Mouse (Mus musculus): ENCODE measurements at regions not wholly inside any gene's neighbourhood (a gene's known extent, or its start where the extent isn't known, plus 50 kb on each side); places are given as distances from the start of the nearest gene placed in this dataset.
A peak's percentile ranks its signal among the peaks of the same experiment; 100 is the strongest.

DNA sequence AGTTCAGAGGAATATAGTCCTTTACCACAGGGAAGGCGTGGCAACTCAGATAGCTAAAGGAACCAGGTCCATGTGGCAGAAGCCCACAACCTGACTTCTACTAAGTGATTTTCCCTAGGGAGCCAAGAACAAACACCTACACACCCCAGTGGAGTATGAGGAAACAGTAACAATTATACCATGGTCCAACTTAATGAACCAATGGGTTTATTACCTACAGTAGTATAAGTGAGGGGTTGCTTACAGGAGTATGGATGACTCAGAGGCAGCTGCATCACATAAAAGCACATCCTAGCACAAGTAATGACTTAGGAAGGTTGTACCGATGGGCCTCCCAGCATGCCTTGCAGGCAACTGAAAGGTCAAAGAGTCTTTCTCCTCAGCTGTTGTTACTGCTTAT, 98.7 kb upstream of the Cul1 start:
- no peak for DNase-seq (ENCODE audit: low read depth in 2 of 2, low spot score in 2 of 2)

DNA sequence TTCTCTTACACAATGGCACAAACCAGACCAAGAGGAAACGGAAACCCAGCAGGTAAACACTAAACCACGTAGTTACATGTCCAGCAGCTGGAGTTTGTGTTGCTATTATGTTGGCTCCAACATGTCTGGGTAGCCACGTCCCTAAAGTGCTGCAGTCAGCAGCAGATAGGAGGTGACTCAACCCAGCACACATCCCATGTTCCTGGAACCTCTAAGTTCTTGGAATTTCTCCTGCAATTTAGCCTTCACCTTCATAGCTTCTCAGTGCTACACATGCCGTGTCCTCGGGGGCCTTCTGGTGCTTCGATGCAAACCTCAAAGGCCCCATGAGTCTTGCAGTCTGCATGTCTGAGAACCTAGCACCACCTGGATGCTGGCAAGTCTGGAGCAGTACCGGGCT, 97.7 kb upstream of the Cul1 start:
- no peak for DNase-seq (ENCODE audit: low read depth in 2 of 2, low spot score in 2 of 2)

DNA sequence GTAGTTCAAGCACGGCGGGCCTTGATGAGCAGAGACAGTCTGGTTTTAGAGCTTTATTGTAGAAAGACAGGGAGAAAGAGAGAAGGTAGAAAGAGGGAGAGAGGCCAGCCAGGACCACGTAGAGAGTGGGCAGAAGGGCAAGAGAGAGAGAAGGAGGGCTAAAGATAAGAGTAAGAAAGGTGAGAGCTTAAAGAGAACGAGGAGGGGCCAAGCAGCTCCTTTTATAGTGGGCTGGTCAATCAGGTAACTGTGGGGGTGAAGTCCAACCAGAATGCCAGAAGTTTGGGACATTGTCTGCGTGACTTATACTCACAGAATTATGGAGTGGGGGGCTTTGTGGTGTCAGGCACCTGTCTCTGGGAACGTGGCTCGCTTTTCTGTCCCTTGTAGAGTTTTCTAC, 96.7 kb upstream of the Cul1 start:
- DNase-seq (ENCODE audit: low read depth in 2 of 2, low spot score in 2 of 2) = no peak

DNA sequence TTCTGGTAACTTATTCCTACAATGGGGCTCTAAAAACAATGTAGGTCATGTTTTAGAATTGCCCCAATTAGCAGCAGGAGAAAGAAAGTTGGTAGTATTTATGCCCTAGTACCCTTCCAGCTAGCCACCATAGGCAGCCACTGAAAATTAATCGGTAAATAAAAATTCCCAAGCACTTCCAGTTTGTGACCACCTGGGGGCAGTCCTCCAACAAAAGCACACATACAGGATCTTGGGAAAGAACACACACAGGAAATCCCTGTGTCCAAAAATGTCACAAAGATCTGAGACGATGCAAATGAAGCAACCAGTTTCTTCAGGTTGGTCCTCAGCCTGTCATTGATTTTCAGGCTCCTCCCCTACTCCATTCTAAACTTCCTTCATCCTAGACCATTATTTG, 94.5 kb upstream of the Cul1 start:
- DNase-seq (ENCODE audit: low read depth in 2 of 2, low spot score in 2 of 2) = no peak

DNA sequence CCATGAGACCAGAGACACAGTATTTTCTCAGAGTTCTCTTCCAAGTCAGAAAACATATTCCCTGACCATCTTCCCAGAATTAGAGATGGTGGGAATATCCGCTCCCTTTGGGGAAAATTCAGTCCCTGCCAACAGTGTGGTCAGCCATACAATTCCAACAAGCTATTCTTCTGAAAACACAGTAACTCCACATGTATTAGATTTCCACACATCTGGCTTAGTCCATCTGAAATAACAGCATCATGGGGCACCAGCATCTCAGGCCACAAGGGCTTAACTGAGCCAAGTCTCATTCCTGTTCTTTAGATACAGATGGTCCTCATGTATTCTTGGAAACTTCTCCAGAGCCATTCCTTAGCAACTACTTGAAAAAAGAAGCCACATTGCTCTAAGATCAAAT, 89.2 kb upstream of the Cul1 start:
- DNase-seq (ENCODE audit: low read depth in 2 of 2, low spot score in 2 of 2) = no peak

DNA sequence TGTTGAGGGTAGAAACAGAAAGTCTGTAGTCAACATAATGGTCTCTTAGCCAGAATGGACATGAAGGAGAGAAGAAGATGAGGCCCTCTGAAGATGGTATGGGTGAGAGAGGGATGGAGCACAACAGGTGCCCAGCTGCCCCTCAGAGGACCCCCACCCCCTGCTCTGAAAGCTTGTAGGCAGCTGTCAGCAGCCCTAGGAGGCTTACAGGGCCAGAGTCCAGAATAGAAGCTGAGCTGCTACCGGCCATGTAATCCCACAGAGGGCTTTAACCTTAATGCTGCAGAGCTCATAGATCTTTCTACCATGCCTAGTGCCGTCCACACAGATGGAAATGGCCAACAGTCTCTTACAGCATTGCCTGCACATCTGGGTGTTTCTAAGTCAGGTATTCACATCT, 88.6 kb upstream of the Cul1 start:
- no peak for DNase-seq (ENCODE audit: low read depth in 2 of 2, low spot score in 2 of 2)

DNA sequence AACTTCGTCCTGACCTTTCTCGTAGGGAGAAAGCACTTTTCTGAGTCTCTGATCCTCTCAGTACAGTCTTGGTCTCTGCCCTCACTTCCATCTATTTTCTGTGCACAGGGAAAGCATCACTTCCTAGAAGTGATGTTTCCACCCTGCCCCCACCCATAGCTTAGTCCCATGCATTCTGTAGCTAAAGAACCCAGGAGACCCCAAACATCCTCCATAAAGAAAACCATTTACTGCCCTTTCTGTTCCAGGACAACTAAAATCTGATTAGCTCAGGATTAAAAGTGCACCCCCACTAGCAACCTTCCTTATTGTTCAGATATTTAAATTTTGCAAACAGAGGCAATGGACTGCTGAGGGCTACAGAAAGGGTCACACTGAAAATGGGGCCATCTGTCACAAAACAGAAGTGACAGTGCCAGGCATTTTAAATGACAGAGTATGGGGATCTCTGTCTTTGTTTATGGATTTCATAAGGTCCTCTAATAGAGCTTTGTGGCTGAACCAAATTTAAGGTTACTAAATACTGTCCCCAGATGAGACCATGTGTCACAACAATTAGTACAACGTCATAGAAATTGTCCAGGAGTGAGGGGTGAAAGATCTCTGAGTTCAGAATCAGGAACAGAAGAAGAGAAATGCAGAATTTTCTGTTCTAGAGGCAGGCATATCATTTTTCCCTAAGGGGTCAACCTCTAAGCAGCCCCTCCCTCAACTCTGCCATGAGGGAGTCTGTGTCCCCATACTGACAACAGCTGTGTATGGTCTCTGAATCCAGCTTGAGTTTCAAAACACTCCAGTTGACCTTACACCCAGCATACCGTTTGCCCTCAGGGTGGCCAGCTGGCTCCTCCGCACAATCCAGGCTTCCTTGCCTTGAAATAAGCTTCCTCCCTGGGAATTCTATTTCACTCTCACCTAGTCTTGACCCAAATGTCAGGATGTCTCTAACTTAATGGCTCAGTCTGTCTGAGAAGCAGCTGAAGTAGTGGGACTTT, 87.2 kb upstream of the Cul1 start:
- no peak for DNase-seq (ENCODE audit: low read depth in 2 of 2, low spot score in 2 of 2)

DNA sequence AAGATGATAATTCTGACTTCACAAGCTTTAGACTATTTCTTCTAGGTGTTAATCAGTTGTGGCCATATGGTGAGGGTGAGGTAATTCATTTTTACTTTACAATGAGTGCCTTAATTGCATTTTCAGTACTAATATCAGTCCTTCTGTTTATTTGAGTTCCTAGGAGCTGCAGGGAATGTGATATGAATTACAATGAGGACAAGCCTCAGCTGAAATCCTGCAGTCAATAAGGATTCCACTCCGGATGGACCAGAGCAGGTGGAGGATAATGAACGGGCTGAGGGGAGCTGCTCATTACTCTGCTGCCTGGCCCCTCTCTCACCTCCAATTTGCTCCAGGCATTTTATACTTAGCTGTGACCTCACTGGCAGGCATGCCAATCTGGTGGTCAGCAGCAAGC, 85.7 kb upstream of the Cul1 start:
- DNase-seq (ENCODE audit: low read depth in 2 of 2, low spot score in 2 of 2) = no peak

DNA sequence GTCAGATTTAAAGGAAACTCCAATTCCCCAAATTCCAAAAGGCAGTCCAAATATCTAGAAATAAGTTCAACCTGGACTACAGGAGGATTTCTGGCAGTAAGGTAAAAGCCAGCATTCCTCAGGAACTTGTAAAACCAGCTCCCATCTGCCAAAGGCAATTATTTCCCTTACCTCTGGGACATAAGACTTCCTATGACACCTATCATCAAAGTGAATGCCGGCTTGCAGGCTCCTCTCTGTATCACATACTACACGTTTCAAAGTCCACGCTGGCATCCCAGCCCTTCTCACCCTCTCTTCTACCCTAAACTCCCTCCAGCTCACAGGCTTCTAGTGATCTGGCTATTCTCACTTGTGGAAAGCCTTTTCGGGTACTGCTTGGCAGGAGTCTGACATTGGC, 77.5 kb upstream of the Cul1 start:
- no peak for DNase-seq (ENCODE audit: low read depth in 2 of 2, low spot score in 2 of 2)

DNA sequence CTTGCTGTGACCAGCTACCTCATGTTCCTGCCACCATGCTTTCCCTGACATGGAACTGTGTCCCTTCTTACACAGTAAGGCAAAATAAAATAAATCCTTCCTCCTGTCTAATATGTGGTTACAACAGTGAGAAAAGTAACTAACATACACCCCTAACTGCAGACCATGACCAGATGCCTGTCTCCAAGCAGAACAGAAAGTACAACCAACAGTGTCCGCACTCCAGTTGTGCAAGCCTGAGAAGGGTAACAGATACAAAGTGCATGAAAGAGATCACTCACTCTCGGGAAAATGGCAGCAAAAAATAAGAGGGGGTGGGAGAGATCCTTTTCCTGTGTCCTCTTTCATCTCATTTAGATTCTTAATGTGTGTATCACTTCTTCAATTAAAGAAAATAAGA, 71.7 kb upstream of the Cul1 start:
- DNase-seq (ENCODE audit: low read depth in 2 of 2, low spot score in 2 of 2) = no peak

DNA sequence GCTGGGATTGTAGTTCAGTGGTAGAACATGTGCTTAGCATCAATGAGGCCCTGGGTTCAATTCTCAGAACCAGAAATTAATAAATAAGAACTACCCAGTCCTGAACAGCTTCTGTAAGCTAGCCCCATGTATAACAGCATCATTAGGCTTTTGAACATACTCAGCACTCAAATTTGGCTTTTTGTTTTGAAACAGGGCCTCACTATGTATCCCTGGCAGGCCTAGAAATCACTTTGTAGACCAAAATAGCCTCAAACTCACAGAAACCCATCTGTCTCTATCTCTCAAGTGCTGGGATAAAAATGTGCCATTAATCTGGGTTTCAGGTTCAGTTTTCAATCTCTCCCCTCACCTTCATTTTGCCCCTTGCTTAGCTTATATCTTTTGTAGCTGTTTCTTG, 66.6 kb upstream of the Cul1 start:
- no peak for DNase-seq (ENCODE audit: low read depth in 2 of 2, low spot score in 2 of 2)

DNA sequence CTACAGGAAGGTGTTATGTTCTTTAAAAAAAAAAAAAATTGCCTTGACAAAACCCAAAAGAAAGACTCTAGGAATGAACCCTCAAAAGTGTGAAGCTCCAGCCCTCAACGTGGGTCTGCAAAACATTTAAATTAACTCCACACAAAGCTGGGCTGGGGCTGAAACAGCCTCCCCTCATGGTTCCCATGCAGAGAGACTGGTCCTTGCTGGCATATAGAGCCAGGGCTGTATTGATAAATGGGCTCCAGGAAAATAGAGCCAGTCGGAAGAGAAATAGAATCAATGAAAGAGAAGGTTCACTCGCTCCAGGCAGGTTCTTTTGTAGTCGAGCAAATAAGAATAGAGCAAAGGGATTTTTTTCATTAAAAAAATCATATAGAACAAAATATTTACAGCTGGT, 63.3 kb upstream of the Cul1 start:
- no peak for DNase-seq (ENCODE audit: low read depth in 2 of 2, low spot score in 2 of 2)

DNA sequence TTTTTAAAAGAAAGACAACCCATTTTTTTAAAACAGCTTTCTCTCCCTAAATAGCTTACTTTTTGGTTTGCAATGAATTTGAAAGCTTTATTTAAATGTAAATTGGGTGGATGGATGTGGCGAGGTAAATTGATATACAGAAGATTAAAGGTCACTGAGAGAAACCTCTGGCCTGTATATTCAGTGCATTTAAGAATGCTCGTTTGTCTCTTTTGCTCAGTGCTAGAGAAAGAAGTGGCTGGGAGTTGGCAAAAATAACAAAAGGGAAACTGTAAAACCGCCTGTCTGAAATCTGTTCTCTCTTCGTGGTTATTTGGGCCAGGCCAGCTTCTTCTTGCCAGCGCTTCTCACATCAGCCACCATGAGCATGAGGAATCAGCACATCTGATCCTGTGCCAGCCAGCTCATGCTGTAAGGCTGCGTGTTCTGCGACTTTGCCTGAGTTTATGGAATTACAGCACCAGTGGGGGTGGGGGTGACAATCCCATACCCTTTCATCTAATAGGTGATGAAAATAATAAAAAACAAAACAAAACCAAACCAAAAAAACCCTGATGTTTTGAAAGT, 62.7 kb upstream of the Cul1 start:
- DNase-seq (ENCODE audit: low read depth in 2 of 2, low spot score in 2 of 2) = no peak

DNA sequence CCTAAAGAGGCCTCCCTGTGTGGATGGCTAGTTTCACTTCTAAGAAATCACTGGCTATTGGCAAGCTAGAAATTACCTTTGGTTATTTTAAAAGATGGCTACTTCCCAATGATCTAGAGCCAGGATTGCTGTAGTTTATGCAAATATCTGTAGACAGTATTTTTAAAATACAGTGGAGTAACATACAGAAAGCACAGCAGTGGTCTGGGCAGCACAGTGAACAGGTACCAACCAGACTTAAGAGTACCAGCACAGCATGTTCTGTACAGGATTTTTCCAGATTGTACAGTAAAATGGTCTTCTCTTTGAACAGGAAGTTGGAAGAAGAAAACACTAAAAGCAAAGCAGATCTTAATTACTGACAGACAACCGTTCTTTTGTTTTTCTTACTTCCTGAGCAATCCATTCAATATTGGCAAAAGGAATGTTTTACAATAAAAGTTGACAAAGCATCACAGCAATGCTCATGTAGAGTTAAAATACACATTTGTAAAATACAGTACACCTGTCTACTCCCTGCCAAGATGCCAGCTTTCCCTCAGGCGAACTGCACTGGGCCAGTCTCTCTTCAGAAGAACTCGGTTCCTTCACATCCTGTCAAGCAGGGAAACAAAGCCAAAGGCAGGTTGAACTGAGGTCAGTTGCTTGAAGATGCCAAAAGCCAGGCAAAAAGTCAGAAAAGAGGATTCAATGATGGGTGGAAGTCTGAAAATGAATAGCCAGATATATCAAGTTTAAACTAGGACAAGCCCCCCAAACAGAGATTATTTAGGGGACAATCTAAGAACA, 62.0 kb upstream of the Cul1 start:
- DNase-seq (ENCODE audit: low read depth in 2 of 2, low spot score in 2 of 2) = no peak

DNA sequence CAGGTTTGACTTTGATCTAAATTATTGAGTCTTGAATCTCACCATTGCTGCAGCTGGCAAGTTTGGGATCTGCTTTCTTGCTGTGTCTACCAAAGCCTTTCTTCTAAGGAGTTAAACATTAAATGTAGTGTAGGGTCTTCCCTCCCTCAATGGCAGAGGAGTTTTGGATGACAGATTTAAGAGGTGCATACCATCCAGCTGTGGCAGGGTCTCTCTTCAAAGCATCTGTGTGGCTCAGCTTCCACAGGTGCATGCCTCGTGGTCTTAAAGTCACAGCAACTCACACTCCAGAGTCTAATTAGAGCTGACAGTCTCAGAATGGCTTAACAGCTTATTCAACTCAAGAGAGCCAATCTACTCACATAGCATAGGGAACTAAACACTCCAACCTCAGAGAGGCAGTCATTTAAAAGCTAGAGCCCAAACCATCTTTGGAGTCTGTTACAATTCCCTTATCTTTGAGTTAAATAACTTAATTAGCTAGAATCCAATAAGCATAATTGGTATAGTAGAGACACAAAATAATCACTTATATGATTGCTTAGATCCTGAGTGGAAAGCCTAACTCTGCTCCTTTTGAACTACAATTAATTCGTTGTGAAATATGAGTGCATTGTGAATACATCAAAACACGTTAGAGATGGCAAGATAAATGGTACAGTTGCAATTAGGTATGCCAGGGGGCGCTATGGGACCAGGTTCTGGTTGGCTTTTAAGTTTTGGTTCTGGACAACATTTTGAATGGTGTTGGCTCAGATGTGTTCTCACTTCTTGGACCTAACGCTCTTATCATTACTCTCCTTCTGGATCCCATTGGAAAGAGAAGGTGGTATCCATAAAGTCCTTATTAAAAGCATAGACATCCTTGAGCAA, 57.5 kb upstream of the Cul1 start:
- DNase-seq (ENCODE audit: low read depth in 2 of 2, low spot score in 2 of 2) = peak; percentile 57 to 74
